Mouse (Mus musculus): ENCODE measurements around the gene Aqp2. TPM values are rescaled to one million over a fixed set of nuclear protein-coding genes. Genes with fewer than 3 reads are reported as not detected.

Gene Aqp2
- polyA plus RNA-seq, 1 experiment from 2014 or later, result 798 TPM

GRCm38 (mm10) chr15:99611563-99611962 lies 32.7 kb downstream of the Aqp2 start:
- H3K27ac ChIP-seq, result no peak overlapping the region
- DNase-seq (ENCODE audit: low spot score) (no peak), ATAC-seq (replicated peaks; ENCODE audit: low FRiP score, low read depth) (no peak)
- no peaks in the 10 kb centered on the region for H3K27me3 ChIP-seq (ENCODE audit: insufficient read depth, low read length)
- no peaks in the 10 kb centered on the region for H3K9me3 ChIP-seq (replicated peaks; ENCODE audit: low read length)
- H3K36me3 ChIP-seq (ENCODE audit: insufficient read depth, low read length), result no peaks in the 10 kb centered on the region
- no peak overlapping the region for H3K9ac ChIP-seq (ENCODE audit: low read depth, low read length)
- no peak overlapping the region for H3K4me3 ChIP-seq (replicated peaks; ENCODE audit: low read depth, low read length)
- H3K4me1 ChIP-seq (replicated peaks; ENCODE audit: insufficient read depth, low read length), result peaks cover 12% of the 10 kb centered on the region
- no peak for TF ChIP-seq CTCF (IDR thresholded peaks at IDR 0.05; ENCODE audit: low read depth)
- no peak overlapping the region for H3K4me2 ChIP-seq (ENCODE audit: low read length)
- 63% methylated on average over 7 of the region's 7 CpGs for WGBS

GRCm38 (mm10) chr15:99614273-99614672 lies 35.4 kb downstream of the Aqp2 start:
- Histone ChIP-seq H3K4me2 (ENCODE audit: low read length) (no peak overlapping the region), H3K9me3 (replicated peaks; ENCODE audit: low read length) (no peaks in the 10 kb centered on the region), H3K27me3 (ENCODE audit: insufficient read depth, low read length) (no peaks in the 10 kb centered on the region), H3K9ac (ENCODE audit: low read depth, low read length) (no peak overlapping the region), H3K4me1 (replicated peaks; ENCODE audit: insufficient read depth, low read length) (0 out of 2 replicates have a peak, but pooled peaks cover 3% of the 10 kb centered on the region), H3K36me3 (ENCODE audit: insufficient read depth, low read length) (no peaks in the 10 kb centered on the region), H3K4me3 (replicated peaks; ENCODE audit: low read depth, low read length) (no peak overlapping the region), H3K27ac (no peak overlapping the region)
- ATAC-seq (replicated peaks; ENCODE audit: low FRiP score, low read depth) (no peak), DNase-seq (ENCODE audit: low spot score) (no peak)
- TF ChIP-seq CTCF (IDR thresholded peaks at IDR 0.05; ENCODE audit: low read depth), result no peak
- 70% methylated on average over 13 of the region's 13 CpGs for WGBS

GRCm38 (mm10) chr15:99614753-99615152 lies 35.9 kb downstream of the Aqp2 start:
- DNase-seq (ENCODE audit: low spot score), result peak; percentile 65
- WGBS, result 4% methylated on average over 12 of the region's 12 CpGs

GRCm38 (mm10) chr15:99615246-99615645 lies 36.4 kb downstream of the Aqp2 start:
- Histone ChIP-seq H3K27me3 (ENCODE audit: insufficient read depth, low read length) (no peaks in the 10 kb centered on the region), H3K4me1 (replicated peaks; ENCODE audit: insufficient read depth, low read length) (0 out of 2 replicates have a peak, but pooled peaks cover 3% of the 10 kb centered on the region), H3K9ac (ENCODE audit: low read depth, low read length) (no peak overlapping the region), H3K27ac (no peak overlapping the region), H3K4me2 (ENCODE audit: low read length) (no peak overlapping the region), H3K9me3 (replicated peaks; ENCODE audit: low read length) (no peaks in the 10 kb centered on the region), H3K36me3 (ENCODE audit: insufficient read depth, low read length) (no peaks in the 10 kb centered on the region), H3K4me3 (replicated peaks; ENCODE audit: low read depth, low read length) (no peak overlapping the region)
- no peak for TF ChIP-seq CTCF (IDR thresholded peaks at IDR 0.05; ENCODE audit: low read depth)
- DNase-seq (ENCODE audit: low spot score), result peak; percentile 63
- 31% methylated on average over 9 of the region's 9 CpGs for WGBS
- 0 out of 2 replicates have a peak, but pooled peaks have one; percentile 29 for ATAC-seq (replicated peaks; ENCODE audit: low FRiP score, low read depth)

More at GRCm38 (mm10) chr15:99614753-99615152, 35.9 kb downstream of the Aqp2 start:
- 0 out of 2 replicates have a peak, but pooled peaks have one; percentile 43 for ATAC-seq (replicated peaks; ENCODE audit: low FRiP score, low read depth)
- no peak for TF ChIP-seq CTCF (IDR thresholded peaks at IDR 0.05; ENCODE audit: low read depth)
- 0 out of 2 replicates have a peak overlapping the region, but pooled peaks have one; percentile 2 for H3K4me2 ChIP-seq (ENCODE audit: low read length)
- H3K9ac ChIP-seq (ENCODE audit: low read depth, low read length), result no peak overlapping the region
- no peaks in the 10 kb centered on the region for H3K27me3 ChIP-seq (ENCODE audit: insufficient read depth, low read length)
- H3K4me3 ChIP-seq (replicated peaks; ENCODE audit: low read depth, low read length), result no peak overlapping the region
- no peak overlapping the region for H3K27ac ChIP-seq
- no peaks in the 10 kb centered on the region for H3K9me3 ChIP-seq (replicated peaks; ENCODE audit: low read length)
- 0 out of 2 replicates have a peak, but pooled peaks cover 3% of the 10 kb centered on the region for H3K4me1 ChIP-seq (replicated peaks; ENCODE audit: insufficient read depth, low read length)
- H3K36me3 ChIP-seq (ENCODE audit: insufficient read depth, low read length), result no peaks in the 10 kb centered on the region

GRCm38 (mm10) chr15:99618595-99618994 lies 39.7 kb downstream of the Aqp2 start:
- ATAC-seq (replicated peaks; ENCODE audit: low FRiP score, low read depth) (no peak), DNase-seq (ENCODE audit: low spot score) (no peak)
- Histone ChIP-seq H3K27me3 (ENCODE audit: insufficient read depth, low read length) (no peaks in the 10 kb centered on the region), H3K4me1 (replicated peaks; ENCODE audit: insufficient read depth, low read length) (0 out of 2 replicates have a peak, but pooled peaks cover 3% of the 10 kb centered on the region), H3K4me3 (replicated peaks; ENCODE audit: low read depth, low read length) (no peak overlapping the region), H3K4me2 (ENCODE audit: low read length) (no peak overlapping the region), H3K27ac (no peak overlapping the region), H3K36me3 (ENCODE audit: insufficient read depth, low read length) (peaks cover 18% of the 10 kb centered on the region; the same call in 1 of the 2 replicates), H3K9ac (ENCODE audit: low read depth, low read length) (no peak overlapping the region), H3K9me3 (replicated peaks; ENCODE audit: low read length) (no peaks in the 10 kb centered on the region)
- 87% methylated on average over 3 of the region's 3 CpGs for WGBS
- TF ChIP-seq CTCF (IDR thresholded peaks at IDR 0.05; ENCODE audit: low read depth), result no peak

GRCm38 (mm10) chr15:99619821-99620220 lies 41.0 kb downstream of the Aqp2 start:
- Histone ChIP-seq H3K36me3 (ENCODE audit: insufficient read depth, low read length) (peaks cover 21% of the 10 kb centered on the region), H3K9me3 (replicated peaks; ENCODE audit: low read length) (no peaks in the 10 kb centered on the region), H3K4me3 (replicated peaks; ENCODE audit: low read depth, low read length) (no peak overlapping the region)

GRCm38 (mm10) chr15:99622063-99622462 lies 43.2 kb downstream of the Aqp2 start:
- Histone ChIP-seq H3K4me1 (replicated peaks; ENCODE audit: insufficient read depth, low read length) (no peaks in the 10 kb centered on the region), H3K36me3 (ENCODE audit: insufficient read depth, low read length) (peaks cover 40% of the 10 kb centered on the region), H3K4me2 (ENCODE audit: low read length) (no peak overlapping the region), H3K27ac (no peak overlapping the region), H3K4me3 (replicated peaks; ENCODE audit: low read depth, low read length) (no peak overlapping the region), H3K27me3 (ENCODE audit: insufficient read depth, low read length) (no peaks in the 10 kb centered on the region), H3K9ac (ENCODE audit: low read depth, low read length) (no peak overlapping the region), H3K9me3 (replicated peaks; ENCODE audit: low read length) (no peaks in the 10 kb centered on the region)
- ATAC-seq (replicated peaks; ENCODE audit: low FRiP score, low read depth) (no peak), DNase-seq (ENCODE audit: low spot score) (no peak)
- whole genome bisulfite sequencing, result 88% methylated on average over 11 of the region's 11 CpGs
- no peak for TF ChIP-seq CTCF (IDR thresholded peaks at IDR 0.05; ENCODE audit: low read depth)

More at GRCm38 (mm10) chr15:99619821-99620220, 41.0 kb downstream of the Aqp2 start:
- no peaks in the 10 kb centered on the region for H3K27me3 ChIP-seq (ENCODE audit: insufficient read depth, low read length)
- no peak for TF ChIP-seq CTCF (IDR thresholded peaks at IDR 0.05; ENCODE audit: low read depth)
- 0 out of 2 replicates have a peak, but pooled peaks cover 3% of the 10 kb centered on the region for H3K4me1 ChIP-seq (replicated peaks; ENCODE audit: insufficient read depth, low read length)
- DNase-seq (ENCODE audit: low spot score) (no peak), ATAC-seq (replicated peaks; ENCODE audit: low FRiP score, low read depth) (no peak)
- H3K9ac ChIP-seq (ENCODE audit: low read depth, low read length), result no peak overlapping the region
- no peak overlapping the region for H3K27ac ChIP-seq
- 77% methylated on average over 4 of the region's 4 CpGs for WGBS
- H3K4me2 ChIP-seq (ENCODE audit: low read length), result no peak overlapping the region
